Comparison of ENCODE assay signal across 8 mouse cellular contexts in the genomic region with DNA sequence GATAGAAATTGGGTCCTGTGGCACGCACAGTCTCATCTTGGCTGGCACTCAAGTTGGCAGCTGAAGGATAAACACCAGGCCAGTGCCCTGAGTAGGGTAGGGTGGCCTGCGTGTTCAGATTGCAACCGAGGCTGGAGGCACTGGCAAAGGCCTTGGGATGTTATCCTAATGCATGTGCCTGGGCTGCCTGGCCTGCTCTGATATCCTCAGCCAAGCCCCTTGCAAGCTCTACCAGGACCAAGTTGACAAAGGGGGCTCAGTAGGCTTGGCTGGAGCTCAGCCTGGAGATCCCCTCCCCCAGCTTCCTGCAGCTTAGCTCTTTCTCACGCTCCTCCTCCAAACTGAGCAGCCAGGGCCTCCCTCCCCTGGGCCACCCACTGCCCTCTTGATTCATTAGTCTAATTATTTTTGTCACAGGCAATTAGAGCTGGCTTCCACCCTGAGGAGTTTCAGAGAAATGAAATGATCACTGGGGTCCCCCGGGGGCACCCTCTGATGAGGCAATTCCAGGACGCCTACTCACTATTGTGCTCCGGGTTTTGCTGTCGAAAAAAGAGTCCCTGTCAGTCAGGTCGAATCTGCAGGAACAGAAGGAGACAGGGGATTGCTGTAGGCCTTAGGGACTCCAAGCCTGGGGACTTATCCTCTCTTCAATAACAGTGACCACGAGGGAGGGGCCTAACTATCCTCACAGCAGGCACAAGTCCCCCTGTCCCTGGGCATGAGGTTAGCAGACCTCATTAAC.
DNase-seq lines count a peak whose midpoint lies in the region; ATAC-seq and TF ChIP-seq lines count a peak whose summit lies in the region.

No protein-coding gene starts in this region.

- DNase-seq in adrenal gland, adult 2 months, result peak; percentile 60
- no peak for DNase-seq in adrenal gland, postnatal 4 days (ENCODE audit: low spot score in 2 of 2)
- peak; percentile 91 for DNase-seq in embryonic facial prominence, embryonic 14.5 days (ENCODE audit: low spot score)
- peak; percentile 94 for DNase-seq in kidney, postnatal 0 days (ENCODE audit: low spot score)
- peak; percentile 81 for DNase-seq in neural tube, embryonic 11.5 days (ENCODE audit: low spot score)
- DNase-seq in thymus, postnatal 36 days, result no peak

- peaks cover 14% of the 10 kb centered on the region; the same call in 1 of the 2 replicates for H3K4me1 ChIP-seq in embryonic facial prominence, embryonic 14.5 days (ENCODE audit: control insufficient read depth, insufficient read depth, low read length)
- peaks cover 7% of the 10 kb centered on the region for H3K4me1 ChIP-seq in heart, embryonic 15.5 days (replicated peaks)
- peaks cover 10% of the 10 kb centered on the region; the same call in 1 of the 2 replicates for H3K4me1 ChIP-seq in kidney, postnatal 0 days (replicated peaks; ENCODE audit: insufficient read depth, low read length)
- peaks cover 21% of the 10 kb centered on the region for H3K4me1 ChIP-seq in limb, embryonic 12.5 days (replicated peaks)
- peaks cover 9% of the 10 kb centered on the region for H3K4me1 ChIP-seq in neural tube, embryonic 11.5 days (ENCODE audit: control insufficient read depth, insufficient read depth, low read length)

- WGBS in embryonic facial prominence, embryonic 14.5 days, result 10% methylated on average over 10 of the region's 10 CpGs
- WGBS in heart, embryonic 15.5 days, result 33% methylated on average over 10 of the region's 10 CpGs
- WGBS in kidney, postnatal 0 days, result 6% methylated on average over 10 of the region's 10 CpGs
- 23% methylated on average over 10 of the region's 10 CpGs for WGBS in limb, embryonic 12.5 days
- WGBS in neural tube, embryonic 11.5 days, result 13% methylated on average over 10 of the region's 10 CpGs

- H3K27me3 ChIP-seq in embryonic facial prominence, embryonic 14.5 days (replicated peaks; ENCODE audit: control insufficient read depth, insufficient read depth, low read length), result no peaks in the 10 kb centered on the region
- H3K27me3 ChIP-seq in heart, embryonic 15.5 days, result no peaks in the 10 kb centered on the region
- no peaks in the 10 kb centered on the region for H3K27me3 ChIP-seq in kidney, postnatal 0 days (ENCODE audit: insufficient read depth, low read length)
- no peaks in the 10 kb centered on the region for H3K27me3 ChIP-seq in limb, embryonic 12.5 days
- no peaks in the 10 kb centered on the region for H3K27me3 ChIP-seq in neural tube, embryonic 11.5 days (ENCODE audit: control insufficient read depth, insufficient read depth, low read length)

- peak; percentile 90 for ATAC-seq in embryonic facial prominence, embryonic 14.5 days (ENCODE audit: low read depth)
- peak; percentile 64 for ATAC-seq in heart, embryonic 15.5 days (replicated peaks; ENCODE audit: insufficient number of reproducible peaks, insufficient read depth, low FRiP score, low read depth)
- ATAC-seq in kidney, postnatal 0 days (replicated peaks; ENCODE audit: low FRiP score, low read depth), result peak; percentile 73
- ATAC-seq in limb, embryonic 12.5 days (ENCODE audit: insufficient number of reproducible peaks, insufficient read depth, low FRiP score, low TSS enrichment, low read depth), result peak; percentile 72; the same call in 1 of the 2 replicates
- ATAC-seq in neural tube, embryonic 11.5 days (ENCODE audit: insufficient read depth, low FRiP score, low TSS enrichment), result peak; percentile 88

- no peaks in the 10 kb centered on the region for H3K36me3 ChIP-seq in embryonic facial prominence, embryonic 14.5 days (ENCODE audit: control insufficient read depth, insufficient read depth, low read length)
- no peaks in the 10 kb centered on the region for H3K36me3 ChIP-seq in heart, embryonic 15.5 days
- H3K36me3 ChIP-seq in kidney, postnatal 0 days (ENCODE audit: insufficient read depth, low read length), result no peaks in the 10 kb centered on the region
- H3K36me3 ChIP-seq in limb, embryonic 12.5 days, result no peaks in the 10 kb centered on the region
- no peaks in the 10 kb centered on the region for H3K36me3 ChIP-seq in neural tube, embryonic 11.5 days (ENCODE audit: control insufficient read depth, insufficient read depth, low read length)

- H3K4me3 ChIP-seq in embryonic facial prominence, embryonic 14.5 days (ENCODE audit: low read depth, low read length), result no peak overlapping the region
- H3K4me3 ChIP-seq in heart, embryonic 15.5 days, result no peak overlapping the region
- no peak overlapping the region for H3K4me3 ChIP-seq in kidney, postnatal 0 days (replicated peaks; ENCODE audit: low read depth, low read length)
- no peak overlapping the region for H3K4me3 ChIP-seq in limb, embryonic 12.5 days (replicated peaks)
- no peak overlapping the region for H3K4me3 ChIP-seq in neural tube, embryonic 11.5 days (ENCODE audit: low read depth, low read length)

- TF ChIP-seq CTCF in kidney, postnatal 0 days (IDR thresholded peaks at IDR 0.05; ENCODE audit: low read depth), result no peak

- no peak overlapping the region for H3K9ac ChIP-seq in embryonic facial prominence, embryonic 14.5 days (ENCODE audit: low read depth, low read length)
- no peak overlapping the region for H3K9ac ChIP-seq in heart, embryonic 15.5 days
- H3K9ac ChIP-seq in kidney, postnatal 0 days (ENCODE audit: low read depth, low read length), result no peak overlapping the region
- 0 out of 2 replicates have a peak overlapping the region, but pooled peaks have one; percentile 8 for H3K9ac ChIP-seq in limb, embryonic 12.5 days (replicated peaks)
- no peak overlapping the region for H3K9ac ChIP-seq in neural tube, embryonic 11.5 days (ENCODE audit: low read length)

- no peaks in the 10 kb centered on the region for H3K9me3 ChIP-seq in embryonic facial prominence, embryonic 14.5 days (ENCODE audit: control insufficient read depth, low read length)
- no peaks in the 10 kb centered on the region for H3K9me3 ChIP-seq in heart, embryonic 15.5 days (replicated peaks)
- no peaks in the 10 kb centered on the region for H3K9me3 ChIP-seq in kidney, postnatal 0 days (replicated peaks; ENCODE audit: low read length)
- no peaks in the 10 kb centered on the region for H3K9me3 ChIP-seq in limb, embryonic 12.5 days
- H3K9me3 ChIP-seq in neural tube, embryonic 11.5 days (ENCODE audit: control insufficient read depth, low read length), result no peaks in the 10 kb centered on the region

- H3K27ac ChIP-seq in embryonic facial prominence, embryonic 14.5 days (replicated peaks; ENCODE audit: low read depth, low read length), result peak overlapping the region; percentile 34; the same call in 1 of the 2 replicates
- H3K27ac ChIP-seq in heart, embryonic 15.5 days, result peak overlapping the region; percentile 23; the same call in 1 of the 2 replicates
- H3K27ac ChIP-seq in kidney, postnatal 0 days, result peak overlapping the region; percentile 73
- H3K27ac ChIP-seq in limb, embryonic 12.5 days, result peak overlapping the region; percentile 68
- H3K27ac ChIP-seq in neural tube, embryonic 11.5 days (ENCODE audit: low read depth, low read length), result peak overlapping the region; percentile 28

- H3K4me2 ChIP-seq in embryonic facial prominence, embryonic 14.5 days (ENCODE audit: low read depth, low read length), result no peak overlapping the region
- no peak overlapping the region for H3K4me2 ChIP-seq in heart, embryonic 15.5 days
- H3K4me2 ChIP-seq in kidney, postnatal 0 days (ENCODE audit: low read length), result no peak overlapping the region
- H3K4me2 ChIP-seq in limb, embryonic 12.5 days, result peak overlapping the region; percentile 23; the same call in 1 of the 2 replicates
- H3K4me2 ChIP-seq in neural tube, embryonic 11.5 days (ENCODE audit: low read depth), result no peak overlapping the region

Comparison
In these comparisons a context has a peak if more than half of its experiments do, and no peak if none do; other contexts are left out.
1. DNase-seq: peak in adrenal gland, adult 2 months (single experiment), embryonic facial prominence, embryonic 14.5 days (single experiment), kidney, postnatal 0 days (single experiment) and neural tube, embryonic 11.5 days (single experiment); none in adrenal gland, postnatal 4 days (0 of 2) and thymus, postnatal 36 days (0 of 2).
2. H3K27ac ChIP-seq: peak in every context shown above with its lines; median percentile 73 in kidney, postnatal 0 days; 68 in limb, embryonic 12.5 days; 34 in embryonic facial prominence, embryonic 14.5 days; 28 in neural tube, embryonic 11.5 days; 23 in heart, embryonic 15.5 days.
3. Peak in every context shown above with its lines, with median percentiles within 50 percentile points of each other: ATAC-seq.